Mouse (Mus musculus) midbrain, embryonic 16.5 days (tissue): ENCODE measurements around the gene Dennd5b. TPM values are rescaled to one million over a fixed set of nuclear protein-coding genes. Genes with fewer than 3 reads are reported as not detected.
"Not testable (repeated sequence)": the region's sequence is repeated elsewhere in the genome, so short reads cannot be mapped to it uniquely, and the experiment has no call there.

Experiments used
- ATAC-seq: fragments of 200-750 bp; cut with Nextera tagmentation; 2 replicates; pipeline ENCODE4 v1.8.0; 2017; ENCODE audit warnings: moderate TSS enrichment
- H3K27ac ChIP-seq: fragments of 300-500 bp; sonication (generic); 2 replicates; pipeline ENCODE4 v1.5.1; 2014; ENCODE audit warnings: mild to moderate bottlenecking, low read length, mixed read lengths
- H3K27me3 ChIP-seq: fragments of 300-500 bp; sonication (generic); 2 replicates; pipeline ENCODE4 v1.6.1; 2014; ENCODE audit warnings: low read depth, low read length, mixed read lengths; ENCODE audit not compliant: control insufficient read depth, insufficient read depth
- H3K36me3 ChIP-seq: fragments of 300-500 bp; sonication (generic); 2 replicates; pipeline ENCODE4 v1.6.1; 2014; ENCODE audit warnings: mild to moderate bottlenecking, low read length, moderate library complexity, mixed read lengths; ENCODE audit not compliant: control insufficient read depth, insufficient read depth
- H3K4me1 ChIP-seq: fragments of 300-500 bp; sonication (generic); 2 replicates; pipeline ENCODE4 v1.6.1; 2014; ENCODE audit warnings: mild to moderate bottlenecking, low read length, mixed read lengths; ENCODE audit not compliant: control insufficient read depth, insufficient read depth
- H3K4me2 ChIP-seq: fragments of 300-500 bp; sonication (generic); 2 replicates; pipeline ENCODE4 v1.6.1; 2014; ENCODE audit warnings: mild to moderate bottlenecking, low read length, mixed read lengths
- H3K4me3 ChIP-seq: fragments of 300-500 bp; sonication (generic); 2 replicates; pipeline ENCODE4 v1.5.1; 2014; ENCODE audit warnings: low read depth, mild to moderate bottlenecking, low read length, moderate library complexity, mixed read lengths
- H3K9ac ChIP-seq: fragments of 300-500 bp; sonication (generic); 2 replicates; pipeline ENCODE4 v1.6.1; 2014; ENCODE audit warnings: low read depth, low read length, mixed read lengths
- H3K9me3 ChIP-seq: fragments of 300-500 bp; sonication (generic); replicated peaks from 2 replicates; pipeline ENCODE4 v1.6.1; 2014; ENCODE audit warnings: mild to moderate bottlenecking, low read length, mixed read lengths; ENCODE audit not compliant: control insufficient read depth, poor library complexity, severe bottlenecking
- whole genome bisulfite sequencing: fragments of 180-500 bp; shearing (Covaris S2); extraction: QIAGEN DNeasy Blood & Tissue Kit; methylation state at CpG from one replicate; pipeline ENCODE4 v1.1.7; 2014; 5-methylcytosine and 5-hydroxymethylcytosine counted together
- polyA plus RNA-seq: library from polyadenylated mRNA; unstranded; fragments of >200 nt; fragmentation: Nextera tagmentation; extraction: Ambion mirVana; gene quantifications from 2 replicates; pipeline ENCODE4 v1.2.1, GENCODE M21; 2015

Dennd5b gene
- polyA plus RNA-seq, 1 experiment from 2014 or later: 15.1 TPM

DNA sequence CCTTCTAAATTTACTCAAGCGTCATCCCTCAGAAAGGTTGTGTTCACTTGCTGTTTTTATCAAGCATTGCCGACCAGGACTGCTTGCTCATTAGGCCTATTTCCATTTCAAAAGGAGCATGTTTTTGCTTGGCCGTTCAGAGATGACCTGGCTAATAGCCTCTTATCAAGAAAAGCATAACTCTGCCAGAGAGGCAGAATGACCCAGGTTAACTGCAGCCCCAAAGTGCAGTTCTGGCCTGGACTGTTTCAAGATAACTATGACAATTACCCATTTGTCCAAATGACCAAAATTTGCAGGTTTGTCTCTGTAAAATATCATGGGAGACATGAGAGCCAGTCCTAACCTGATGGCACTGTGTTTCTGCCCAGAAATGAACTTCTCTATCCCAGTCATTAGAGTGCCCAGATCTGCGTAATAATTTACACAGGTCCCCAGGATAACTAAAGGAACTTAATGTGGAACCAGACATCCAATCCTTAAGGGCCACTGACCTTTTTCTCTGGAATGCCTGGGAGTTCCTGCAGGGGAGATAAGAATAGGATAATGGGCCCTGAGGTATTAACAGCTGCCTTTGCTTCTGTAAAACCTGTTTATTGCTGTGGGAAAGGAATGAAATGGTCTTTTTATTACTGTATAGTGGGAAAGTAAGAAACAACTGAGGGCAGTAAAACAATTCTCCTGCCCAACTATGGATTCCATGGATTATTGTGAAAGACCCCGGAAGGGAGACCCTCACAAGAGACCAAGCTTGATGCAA is 33.1 kb upstream of the Dennd5b start:
- no peak overlapping the region for H3K27ac ChIP-seq
- WGBS: 23% methylated on average over 5 of the region's 5 CpGs
- no peak overlapping the region for H3K9ac ChIP-seq
- ATAC-seq: no peak
- H3K4me2 ChIP-seq: no peak overlapping the region
- H3K27me3 ChIP-seq: no peaks in the 10 kb centered on the region
- no peaks in the 10 kb centered on the region for H3K4me1 ChIP-seq
- H3K36me3 ChIP-seq: no peaks in the 10 kb centered on the region
- no peak overlapping the region for H3K4me3 ChIP-seq
- H3K9me3 ChIP-seq: no peaks in the 10 kb centered on the region

GRCm38 (mm10) chr6:149132311-149133077 is 31.0 kb upstream of the Dennd5b start:
- Histone ChIP-seq H3K27me3 (no peaks in the 10 kb centered on the region), H3K4me1 (no peaks in the 10 kb centered on the region), H3K27ac (no peak overlapping the region), H3K36me3 (no peaks in the 10 kb centered on the region), H3K9me3 (no peaks in the 10 kb centered on the region), H3K9ac (no peak overlapping the region), H3K4me2 (no peak overlapping the region), H3K4me3 (no peak overlapping the region)
- 27% methylated on average over 5 of the region's 5 CpGs for WGBS
- ATAC-seq: peak; percentile 73; the same call in 1 of the 2 replicates

GRCm38 (mm10) chr6:149131111-149131510 is 29.6 kb upstream of the Dennd5b start:
- Histone ChIP-seq H3K36me3 (no peaks in the 10 kb centered on the region), H3K9me3 (no peaks in the 10 kb centered on the region), H3K4me3 (no peak overlapping the region), H3K27ac (no peak overlapping the region), H3K4me2 (no peak overlapping the region), H3K9ac (no peak overlapping the region), H3K4me1 (no peaks in the 10 kb centered on the region), H3K27me3 (no peaks in the 10 kb centered on the region)
- 9% methylated on average over 3 of the region's 3 CpGs for WGBS
- no peak for ATAC-seq

DNA sequence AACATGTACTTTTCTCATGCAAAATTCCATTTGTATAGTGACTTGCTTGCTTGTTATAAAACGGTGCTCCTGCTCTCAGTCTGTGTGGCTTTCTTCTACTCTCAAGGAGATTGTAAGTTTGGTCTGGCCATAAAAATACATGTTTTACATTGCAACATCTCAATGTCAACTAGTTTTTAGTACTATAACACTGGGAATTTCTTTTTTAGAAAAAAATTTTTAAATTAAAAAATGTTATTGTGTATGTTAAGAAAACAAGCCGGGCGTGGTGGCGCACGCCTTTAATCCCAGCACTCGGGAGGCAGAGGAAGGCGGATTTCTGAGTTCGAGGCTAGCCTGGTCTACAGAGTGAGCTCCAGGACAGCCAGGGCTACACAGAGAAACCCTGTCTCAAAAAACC is 28.4 kb upstream of the Dennd5b start, which contains the start of gene Gm10203:
Gene Gm10203, plus strand, starts transcription at position 301 of the 400 bp plus-strand sequence.
- not testable (repeated sequence) for H3K36me3 ChIP-seq, H3K4me1 ChIP-seq, H3K9ac ChIP-seq, H3K4me3 ChIP-seq, H3K4me2 ChIP-seq, H3K27me3 ChIP-seq, H3K9me3 ChIP-seq, H3K27ac ChIP-seq, ATAC-seq
- 83% methylated on average over 8 of the region's 8 CpGs for WGBS

DNA sequence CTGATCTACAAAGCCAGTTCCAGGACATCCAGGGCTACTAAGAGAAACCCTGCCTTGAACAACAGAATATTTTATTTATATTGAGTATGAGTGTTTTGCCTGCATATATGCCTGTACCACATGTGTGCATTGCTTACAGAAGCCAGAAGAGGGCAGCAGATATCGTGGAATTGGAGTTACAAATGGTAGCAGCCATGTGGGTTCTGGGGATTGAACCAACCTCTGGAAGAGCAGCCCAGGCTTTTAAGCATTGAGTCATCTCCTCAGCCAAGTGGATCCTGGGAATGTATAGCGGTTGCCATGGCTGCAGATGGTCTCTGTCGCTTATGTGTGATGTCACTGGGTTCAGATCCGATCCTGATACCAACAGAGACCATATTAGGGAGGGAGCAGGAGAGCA is 25.2 kb upstream of the Dennd5b start:
- 72% methylated on average over 4 of the region's 4 CpGs for WGBS
- no peaks in the 10 kb centered on the region for H3K36me3 ChIP-seq
- no peak for ATAC-seq
- H3K27ac ChIP-seq: no peak overlapping the region
- no peaks in the 10 kb centered on the region for H3K27me3 ChIP-seq
- no peak overlapping the region for H3K4me2 ChIP-seq
- no peaks in the 10 kb centered on the region for H3K4me1 ChIP-seq
- no peak overlapping the region for H3K9ac ChIP-seq
- no peak overlapping the region for H3K4me3 ChIP-seq
- H3K9me3 ChIP-seq: no peaks in the 10 kb centered on the region

GRCm38 (mm10) chr6:149123042-149123441 is 21.6 kb upstream of the Dennd5b start:
- H3K9me3 ChIP-seq: no peaks in the 10 kb centered on the region
- no peaks in the 10 kb centered on the region for H3K36me3 ChIP-seq
- no peak for ATAC-seq
- H3K4me3 ChIP-seq: no peak overlapping the region
- no peak overlapping the region for H3K4me2 ChIP-seq
- H3K27ac ChIP-seq: no peak overlapping the region
- 96% methylated on average over 3 of the region's 3 CpGs for WGBS
- no peaks in the 10 kb centered on the region for H3K27me3 ChIP-seq
- H3K4me1 ChIP-seq: no peaks in the 10 kb centered on the region; the same call in 1 of the 2 replicates
- H3K9ac ChIP-seq: no peak overlapping the region

DNA sequence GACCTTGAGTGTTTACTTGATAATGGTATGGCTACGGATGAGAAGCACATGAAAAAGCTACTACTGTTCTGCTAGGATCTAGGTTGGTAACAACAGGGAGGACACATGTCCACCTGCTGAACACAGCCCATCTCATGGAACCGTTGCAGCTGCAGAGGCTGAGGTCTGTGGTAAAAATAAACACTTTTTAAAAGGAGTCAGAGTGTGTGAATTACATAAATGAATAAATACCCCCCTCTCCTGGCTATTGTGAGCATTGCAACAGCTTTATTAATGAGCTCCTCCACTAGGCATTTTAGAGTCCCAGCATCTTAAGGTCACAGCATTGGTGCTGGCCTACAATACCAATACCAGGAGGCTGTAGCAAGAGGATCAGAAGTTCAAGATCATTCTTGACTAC is 18.4 kb upstream of the Dennd5b start:
- H3K9ac ChIP-seq: 0 out of 2 replicates have a peak overlapping the region, but pooled peaks have one; percentile 10
- no peak overlapping the region for H3K27ac ChIP-seq
- H3K4me2 ChIP-seq: no peak overlapping the region
- no peaks in the 10 kb centered on the region; the same call in 1 of the 2 replicates for H3K4me1 ChIP-seq
- no peak overlapping the region for H3K4me3 ChIP-seq
- no peaks in the 10 kb centered on the region for H3K36me3 ChIP-seq
- ATAC-seq: peak; percentile 84
- H3K9me3 ChIP-seq: no peaks in the 10 kb centered on the region
- no peaks in the 10 kb centered on the region for H3K27me3 ChIP-seq
- WGBS: 41% methylated on average over 2 of the region's 2 CpGs

GRCm38 (mm10) chr6:149118935-149119334 is 17.5 kb upstream of the Dennd5b start:
- no peak overlapping the region for H3K9ac ChIP-seq
- no peaks in the 10 kb centered on the region; the same call in 1 of the 2 replicates for H3K4me1 ChIP-seq
- no peaks in the 10 kb centered on the region for H3K9me3 ChIP-seq
- no peaks in the 10 kb centered on the region for H3K36me3 ChIP-seq
- H3K27ac ChIP-seq: no peak overlapping the region
- H3K27me3 ChIP-seq: no peaks in the 10 kb centered on the region
- no peak overlapping the region for H3K4me3 ChIP-seq
- 73% methylated on average over 2 of the region's 2 CpGs for WGBS
- no peak overlapping the region for H3K4me2 ChIP-seq
- ATAC-seq: no peak

DNA sequence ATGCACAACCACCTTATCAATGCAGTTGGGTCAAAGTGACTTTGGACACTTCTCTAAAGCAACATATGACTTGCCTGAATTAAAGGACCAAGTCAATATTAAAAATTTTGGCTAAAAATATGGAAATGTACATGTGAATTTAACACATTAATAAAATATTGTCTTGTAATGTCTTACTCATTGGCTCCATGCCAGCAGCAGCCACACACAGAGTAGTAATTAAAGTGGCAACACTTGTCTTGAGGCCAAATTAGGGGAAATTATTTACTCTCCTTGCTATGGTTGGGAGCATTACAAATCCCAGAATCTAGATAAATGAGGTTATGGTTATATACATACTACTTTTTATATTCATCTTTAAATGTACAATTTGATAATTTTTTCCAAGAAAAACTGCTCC is 15.5 kb upstream of the Dennd5b start:
- no peak for ATAC-seq

More for the DNA sequence above, 15.5 kb upstream of the Dennd5b start:
- Histone ChIP-seq H3K9me3 (no peaks in the 10 kb centered on the region), H3K4me3 (no peak overlapping the region), H3K27ac (no peak overlapping the region), H3K4me2 (no peak overlapping the region), H3K27me3 (no peaks in the 10 kb centered on the region), H3K36me3 (no peaks in the 10 kb centered on the region), H3K4me1 (no peaks in the 10 kb centered on the region; the same call in 1 of the 2 replicates), H3K9ac (no peak overlapping the region)
